Mouse (Mus musculus): ENCODE measurements around the gene Slc41a2.

- TF ChIP-seq CTCF (IDR thresholded peaks at IDR 0.05), result no peak
- TF ChIP-seq POLR2A (IDR thresholded peaks at IDR 0.05; ENCODE audit: insufficient read depth, low read depth, low read length), result no peak
- TF ChIP-seq EP300 (IDR thresholded peaks at IDR 0.05; ENCODE audit: insufficient read depth, low read depth, low read length), result no peak
Observed at GRCm38 (mm10) chr10:83301687-83302086, 36.0 kb downstream of the Slc41a2 start.

Measured in heart, adult 2 months (tissue).